Mouse (Mus musculus) heart, embryonic 16.5 days (tissue): ENCODE results near the gene Cd79a. TPM values are rescaled to one million over a fixed set of nuclear protein-coding genes. Genes with fewer than 3 reads are reported as not detected.

Experiments used
- ATAC-seq: fragments of 200-750 bp; cut with Nextera tagmentation; replicated peaks from 2 replicates; pipeline ENCODE4 v1.8.0; 2017; ENCODE audit warnings: moderate number of reproducible peaks; ENCODE audit not compliant: insufficient read depth, low FRiP score; ENCODE audit errors: extremely low read depth
- H3K27ac ChIP-seq: fragments of 300-500 bp; sonication (generic); 2 replicates; pipeline ENCODE4 v1.5.1; 2014; ENCODE audit warnings: mild to moderate bottlenecking, low read length, control low read depth, moderate library complexity
- H3K27me3 ChIP-seq: fragments of 300-500 bp; sonication (generic); 2 replicates; pipeline ENCODE4 v1.6.1; 2014; ENCODE audit warnings: low read length, mixed read lengths; ENCODE audit not compliant: control insufficient read depth, insufficient read depth
- H3K36me3 ChIP-seq: fragments of 300-500 bp; sonication (generic); 2 replicates; pipeline ENCODE4 v1.6.1; 2014; ENCODE audit not compliant: control insufficient read depth, insufficient read depth
- H3K4me1 ChIP-seq: fragments of 300-500 bp; sonication (generic); 2 replicates; pipeline ENCODE4 v1.6.1; 2014; ENCODE audit warnings: low read length, mixed read lengths; ENCODE audit not compliant: control insufficient read depth, insufficient read depth
- H3K4me2 ChIP-seq: fragments of 300-500 bp; sonication (generic); 2 replicates; pipeline ENCODE4 v1.6.1; 2014; ENCODE audit warnings: low read depth, mild to moderate bottlenecking, control low read depth, low read length
- H3K4me3 ChIP-seq: fragments of 300-500 bp; sonication (generic); 2 replicates; pipeline ENCODE4 v1.5.1; 2014; ENCODE audit warnings: mild to moderate bottlenecking, control low read depth, low read length
- H3K9ac ChIP-seq: fragments of 300-500 bp; sonication (generic); 2 replicates; pipeline ENCODE4 v1.6.1; 2014; ENCODE audit warnings: low read length, control low read depth
- H3K9me3 ChIP-seq: fragments of 300-500 bp; sonication (generic); replicated peaks from 2 replicates; pipeline ENCODE4 v1.6.1; 2016; ENCODE audit warnings: low read length; ENCODE audit not compliant: control insufficient read depth
- WGBS: fragments of 180-500 bp; shearing (Covaris S2); extraction: QIAGEN DNeasy Blood & Tissue Kit; methylation state at CpG from one replicate; pipeline ENCODE4 v1.1.7; 2014; 5-methylcytosine and 5-hydroxymethylcytosine counted together
- polyA plus RNA-seq: library from polyadenylated mRNA; unstranded; fragments of >200 nt; fragmentation: Nextera tagmentation; extraction: Ambion mirVana; gene quantifications from 2 replicates; pipeline ENCODE4 v1.2.1, GENCODE M21; 2015

Gene Cd79a
- polyA plus RNA-seq, 1 experiment from 2014 or later = 0.38 TPM

GRCm38 (mm10) chr7:24903444-24903825, 6.3 kb downstream of the Cd79a start:
- Histone ChIP-seq H3K27me3 (no peaks in the 10 kb centered on the region), H3K27ac (peak overlapping the region; percentile 94), H3K9me3 (no peaks in the 10 kb centered on the region), H3K4me2 (peak overlapping the region; percentile 96), H3K4me1 (peaks cover 32% of the 10 kb centered on the region), H3K9ac (peak overlapping the region; percentile 92), H3K4me3 (peak overlapping the region; percentile 88), H3K36me3 (peaks cover 4% of the 10 kb centered on the region)
- ATAC-seq = no peak
- 22% methylated on average over 10 of the region's 10 CpGs for WGBS

GRCm38 (mm10) chr7:24904070-24904483, 6.9 kb downstream of the Cd79a start:
- peak overlapping the region; percentile 96 for H3K4me2 ChIP-seq
- no peaks in the 10 kb centered on the region for H3K27me3 ChIP-seq
- H3K27ac ChIP-seq = peak overlapping the region; percentile 94
- H3K4me3 ChIP-seq = peak overlapping the region; percentile 88
- no peaks in the 10 kb centered on the region for H3K9me3 ChIP-seq
- ATAC-seq = peak; percentile 94
- 0% methylated on average over 30 of the region's 30 CpGs for WGBS
- H3K4me1 ChIP-seq = peaks cover 32% of the 10 kb centered on the region
- peak overlapping the region; percentile 92 for H3K9ac ChIP-seq
- peaks cover 8% of the 10 kb centered on the region for H3K36me3 ChIP-seq

- Histone ChIP-seq H3K9ac (peak overlapping the region; percentile 79), H3K4me2 (peak overlapping the region; percentile 96), H3K27me3 (no peaks in the 10 kb centered on the region), H3K27ac (peak overlapping the region; percentile 65), H3K9me3 (no peaks in the 10 kb centered on the region), H3K4me1 (peaks cover 32% of the 10 kb centered on the region), H3K36me3 (peaks cover 10% of the 10 kb centered on the region), H3K4me3 (peak overlapping the region; percentile 88)
- ATAC-seq = no peak
- whole genome bisulfite sequencing = 9% methylated on average over 3 of the region's 3 CpGs
These were observed 7.8 kb downstream of the Cd79a start for GRCm38 (mm10) chr7:24904936-24905335.

- peaks cover 32% of the 10 kb centered on the region for H3K4me1 ChIP-seq
- H3K27me3 ChIP-seq = no peaks in the 10 kb centered on the region
- peak overlapping the region; percentile 49 for H3K27ac ChIP-seq
- peaks cover 10% of the 10 kb centered on the region for H3K36me3 ChIP-seq
- 21% methylated on average over 6 of the region's 6 CpGs for WGBS
- 0 out of 2 replicates have a peak overlapping the region, but pooled peaks have one; percentile 2 for H3K9ac ChIP-seq
- peak overlapping the region; percentile 5; the same call in 1 of the 2 replicates for H3K4me3 ChIP-seq
- H3K4me2 ChIP-seq = peak overlapping the region; percentile 40
- ATAC-seq = no peak
- H3K9me3 ChIP-seq = no peaks in the 10 kb centered on the region
These were observed 9.4 kb downstream of the Cd79a start for GRCm38 (mm10) chr7:24906551-24906950.

- peaks cover 26% of the 10 kb centered on the region for H3K4me1 ChIP-seq
- peak overlapping the region; percentile 45 for H3K9ac ChIP-seq
- H3K4me3 ChIP-seq = peak overlapping the region; percentile 23
- no peaks in the 10 kb centered on the region for H3K27me3 ChIP-seq
- H3K27ac ChIP-seq = peak overlapping the region; percentile 59
- ATAC-seq = no peak
- no peaks in the 10 kb centered on the region for H3K9me3 ChIP-seq
- 37% methylated on average over 13 of the region's 13 CpGs for WGBS
- H3K4me2 ChIP-seq = peak overlapping the region; percentile 40
- peaks cover 14% of the 10 kb centered on the region for H3K36me3 ChIP-seq
These were observed 10.1 kb downstream of the Cd79a start for GRCm38 (mm10) chr7:24907211-24907748.

GRCm38 (mm10) chr7:24912480-24912879, 15.3 kb downstream of the Cd79a start:
- WGBS = 91% methylated on average over 14 of the region's 14 CpGs
- ATAC-seq = no peak
- Histone ChIP-seq H3K9ac (no peak overlapping the region), H3K9me3 (no peaks in the 10 kb centered on the region), H3K27ac (no peak overlapping the region), H3K4me2 (no peak overlapping the region), H3K4me1 (no peaks in the 10 kb centered on the region; the same call in 1 of the 2 replicates), H3K36me3 (peaks cover 35% of the 10 kb centered on the region), H3K27me3 (no peaks in the 10 kb centered on the region), H3K4me3 (no peak overlapping the region)

- no peak overlapping the region for H3K27ac ChIP-seq
- H3K9ac ChIP-seq = no peak overlapping the region
- no peak overlapping the region for H3K4me2 ChIP-seq
- H3K36me3 ChIP-seq = peaks cover 56% of the 10 kb centered on the region
- no peak for ATAC-seq
- H3K4me1 ChIP-seq = no peaks in the 10 kb centered on the region
- WGBS = 90% methylated on average over 20 of the region's 20 CpGs
- H3K4me3 ChIP-seq = no peak overlapping the region
- H3K9me3 ChIP-seq = no peaks in the 10 kb centered on the region
- no peaks in the 10 kb centered on the region for H3K27me3 ChIP-seq
These were observed 21.7 kb downstream of the Cd79a start for GRCm38 (mm10) chr7:24918763-24919323.

- no peak for ATAC-seq
- no peak overlapping the region for H3K9ac ChIP-seq
- no peak overlapping the region for H3K27ac ChIP-seq
- no peaks in the 10 kb centered on the region for H3K9me3 ChIP-seq
- WGBS = 88% methylated on average over 9 of the region's 9 CpGs
- no peaks in the 10 kb centered on the region for H3K4me1 ChIP-seq
- H3K36me3 ChIP-seq = peaks cover 63% of the 10 kb centered on the region
- H3K4me2 ChIP-seq = no peak overlapping the region
- H3K27me3 ChIP-seq = no peaks in the 10 kb centered on the region
- no peak overlapping the region for H3K4me3 ChIP-seq
These were observed 22.5 kb downstream of the Cd79a start for GRCm38 (mm10) chr7:24919728-24920127.

GRCm38 (mm10) chr7:24930475-24930874, 33.3 kb downstream of the Cd79a start:
- WGBS = 50% methylated on average over 6 of the region's 6 CpGs
- no peak overlapping the region for H3K4me3 ChIP-seq
- ATAC-seq = no peak

More at GRCm38 (mm10) chr7:24930475-24930874, 33.3 kb downstream of the Cd79a start:
- no peak overlapping the region for H3K27ac ChIP-seq
- no peak overlapping the region for H3K9ac ChIP-seq
- no peak overlapping the region for H3K4me2 ChIP-seq
- peaks cover 5% of the 10 kb centered on the region for H3K36me3 ChIP-seq
- H3K4me1 ChIP-seq = no peaks in the 10 kb centered on the region
- H3K9me3 ChIP-seq = no peaks in the 10 kb centered on the region
- peaks cover 62% of the 10 kb centered on the region for H3K27me3 ChIP-seq
